Mouse (Mus musculus) C2C12 (cell line): ENCODE data around the gene Pagr1b. TPM values are rescaled to one million over a fixed set of nuclear protein-coding genes. Genes with fewer than 3 reads are reported as not detected.
A peak's percentile ranks its signal among the peaks of the same experiment; 100 is the strongest.

Experiments
- H3K27me3 ChIP-seq: one replicate; pipeline ENCODE4 v1.6.1; 2011; ENCODE audit not compliant: control insufficient read depth, insufficient read depth, insufficient read length
- H3K36me3 ChIP-seq: one replicate; pipeline ENCODE4 v1.6.1; 2011; ENCODE audit not compliant: control insufficient read depth, insufficient read depth
- H3K4me3 ChIP-seq: one replicate; pipeline ENCODE4 v1.5.1; 2011; ENCODE audit warnings: mild to moderate bottlenecking, control low read depth; ENCODE audit not compliant: poor library complexity, insufficient read depth, severe bottlenecking
- H3K79me2 ChIP-seq: one replicate; pipeline ENCODE4 v1.6.1; 2011; ENCODE audit not compliant: control insufficient read depth, insufficient read depth
- H3K79me3 ChIP-seq: one replicate; pipeline ENCODE4 v1.6.1; 2011; ENCODE audit warnings: low read depth, control low read depth
- H3ac ChIP-seq: one replicate; pipeline ENCODE3; 2011; ENCODE audit warnings: low read depth; ENCODE audit not compliant: control insufficient read depth, insufficient read length
- CEBPB ChIP-seq: IDR thresholded peaks from one replicate; pipeline ENCODE4 v1.6.1; 2011; ENCODE audit warnings: low read depth, mild to moderate bottlenecking, control low read depth, moderate library complexity
- CTCF ChIP-seq: IDR thresholded peaks from one replicate; pipeline ENCODE4 v1.5.1; 2011; ENCODE audit not compliant: control insufficient read depth, insufficient read depth, insufficient read length
- FOSL1 ChIP-seq: IDR thresholded peaks from one replicate; pipeline ENCODE4 v1.8.0; 2011; ENCODE audit warnings: mild to moderate bottlenecking, low read length; ENCODE audit not compliant: poor library complexity, insufficient read depth, severe bottlenecking
- MAX ChIP-seq: IDR thresholded peaks from one replicate; pipeline ENCODE4 v1.6.1; 2011; ENCODE audit warnings: mild to moderate bottlenecking, control low read depth
- MYOD1 ChIP-seq: IDR thresholded peaks from one replicate; pipeline ENCODE4 v1.6.1; 2011; ENCODE audit warnings: low read depth; ENCODE audit not compliant: control insufficient read depth, insufficient read length
- MYOG ChIP-seq: IDR thresholded peaks from one replicate; pipeline ENCODE4 v1.6.1; 2011; ENCODE audit not compliant: control insufficient read depth, insufficient read length; ENCODE audit errors: extremely low read depth
- USF1 ChIP-seq: IDR thresholded peaks from one replicate; pipeline ENCODE4 v1.6.1; 2011; ENCODE audit warnings: low read depth, mild to moderate bottlenecking, control low read depth, moderate library complexity
- polyA plus RNA-seq: library from polyadenylated mRNA; unstranded; fragments of >200 nt; fragmentation: generic; extraction: Trizol; gene quantifications from one replicate; pipeline ENCODE4 v1.2.1, GENCODE M21; 2012; ENCODE audit warnings: missing spikeins

Pagr1b gene
- polyA plus RNA-seq, 1 experiment: 1.2 TPM

GRCm38 (mm10) chr7:127014993-127015392 is 1.3 kb downstream of the Pagr1b start:
- Histone ChIP-seq H3K4me3 (no peak overlapping the region), H3K27me3 (no peaks in the 10 kb centered on the region), H3K36me3 (peaks cover 15% of the 10 kb centered on the region), H3K79me2 (peaks cover 39% of the 10 kb centered on the region), H3ac (peak overlapping the region; percentile 53), H3K79me3 (peaks cover 19% of the 10 kb centered on the region)
- TF ChIP-seq USF1: no peak
- no peak for TF ChIP-seq FOSL1
- TF ChIP-seq MYOD1: no peak
- TF ChIP-seq MYOG: no peak
- no peak for TF ChIP-seq CTCF
- no peak for TF ChIP-seq CEBPB
- TF ChIP-seq MAX: no peak

GRCm38 (mm10) chr7:127014320-127014719 is 2.0 kb downstream of the Pagr1b start, which contains the start of gene Mvp:
TSS of gene Mvp (minus strand) at chr7:127014621.
- Histone ChIP-seq H3K79me3 (peaks cover 19% of the 10 kb centered on the region), H3K27me3 (no peaks in the 10 kb centered on the region), H3ac (peak within 1 kb of the TSS; percentile 58), H3K4me3 (peak within 1 kb of the TSS; percentile 43), H3K36me3 (peaks cover 15% of the 10 kb centered on the region), H3K79me2 (peaks cover 39% of the 10 kb centered on the region)
- TF ChIP-seq CTCF: no peak
- TF ChIP-seq MYOD1: no peak
- no peak for TF ChIP-seq MYOG
- TF ChIP-seq CEBPB: no peak
- no peak for TF ChIP-seq MAX
- TF ChIP-seq USF1: no peak

GRCm38 (mm10) chr7:127013385-127013784 is 2.9 kb downstream of the Pagr1b start:
- H3K79me3 ChIP-seq: peaks cover 19% of the 10 kb centered on the region
- H3K79me2 ChIP-seq: peaks cover 39% of the 10 kb centered on the region
- H3K27me3 ChIP-seq: no peaks in the 10 kb centered on the region
- no peak for TF ChIP-seq CTCF
- no peak for TF ChIP-seq MYOD1
- no peak for TF ChIP-seq USF1
- no peak for TF ChIP-seq FOSL1
- TF ChIP-seq CEBPB: no peak
- no peak for TF ChIP-seq MYOG
- TF ChIP-seq MAX: no peak
- peaks cover 15% of the 10 kb centered on the region for H3K36me3 ChIP-seq
- no peak overlapping the region for H3ac ChIP-seq
- H3K4me3 ChIP-seq: no peak overlapping the region

- H3K79me2 ChIP-seq: peaks cover 39% of the 10 kb centered on the region
- peaks cover 19% of the 10 kb centered on the region for H3K79me3 ChIP-seq
- peaks cover 15% of the 10 kb centered on the region for H3K36me3 ChIP-seq
- H3K27me3 ChIP-seq: no peaks in the 10 kb centered on the region
- no peak overlapping the region for H3ac ChIP-seq
- H3K4me3 ChIP-seq: no peak overlapping the region
- TF ChIP-seq USF1 (no peak), MYOG (no peak), MAX (no peak), CTCF (no peak), FOSL1 (no peak), MYOD1 (no peak), CEBPB (no peak)
These were observed 3.4 kb downstream of the Pagr1b start for GRCm38 (mm10) chr7:127012845-127013244.

GRCm38 (mm10) chr7:127012374-127012773 is 3.9 kb downstream of the Pagr1b start:
- Histone ChIP-seq H3ac (no peak overlapping the region), H3K79me3 (peaks cover 19% of the 10 kb centered on the region), H3K36me3 (peaks cover 15% of the 10 kb centered on the region), H3K27me3 (no peaks in the 10 kb centered on the region), H3K4me3 (no peak overlapping the region), H3K79me2 (peaks cover 39% of the 10 kb centered on the region)
- TF ChIP-seq USF1: no peak
- TF ChIP-seq CEBPB: no peak
- TF ChIP-seq MYOD1: no peak
- TF ChIP-seq MAX: no peak
- TF ChIP-seq CTCF: no peak
- TF ChIP-seq MYOG: no peak
- no peak for TF ChIP-seq FOSL1

GRCm38 (mm10) chr7:127011717-127012116 is 4.6 kb downstream of the Pagr1b start:
- H3K36me3 ChIP-seq: peaks cover 15% of the 10 kb centered on the region
- H3ac ChIP-seq: no peak overlapping the region
- no peaks in the 10 kb centered on the region for H3K27me3 ChIP-seq
- H3K79me2 ChIP-seq: peaks cover 39% of the 10 kb centered on the region
- peaks cover 19% of the 10 kb centered on the region for H3K79me3 ChIP-seq
- H3K4me3 ChIP-seq: no peak overlapping the region
- TF ChIP-seq CTCF (no peak), FOSL1 (no peak), USF1 (no peak), MYOG (no peak), CEBPB (no peak), MAX (no peak), MYOD1 (no peak)

GRCm38 (mm10) chr7:127011051-127011450 is 5.2 kb downstream of the Pagr1b start:
- peaks cover 19% of the 10 kb centered on the region for H3K79me3 ChIP-seq
- TF ChIP-seq CEBPB: no peak
- TF ChIP-seq CTCF: no peak
- TF ChIP-seq MAX: no peak
- no peak for TF ChIP-seq USF1
- no peak for TF ChIP-seq MYOG
- TF ChIP-seq FOSL1: no peak
- no peak for TF ChIP-seq MYOD1
- peaks cover 15% of the 10 kb centered on the region for H3K36me3 ChIP-seq
- H3ac ChIP-seq: no peak overlapping the region
- H3K4me3 ChIP-seq: no peak overlapping the region
- peaks cover 39% of the 10 kb centered on the region for H3K79me2 ChIP-seq
- H3K27me3 ChIP-seq: no peaks in the 10 kb centered on the region
